Mouse (Mus musculus) midbrain, embryonic 12.5 days (tissue): ENCODE results near the gene Gm10401. TPM values are rescaled to one million over a fixed set of nuclear protein-coding genes. Genes with fewer than 3 reads are reported as not detected.
A peak's percentile ranks its signal among the peaks of the same experiment; 100 is the strongest.

Experiments
- ATAC-seq: fragments of 200-750 bp; cut with Nextera tagmentation; 2 replicates; pipeline ENCODE4 v1.8.0; 2017; ENCODE audit warnings: low read depth, moderate TSS enrichment, moderate library complexity; ENCODE audit not compliant: low FRiP score
- H3K27ac ChIP-seq: fragments of 300-500 bp; sonication (generic); replicated peaks from 2 replicates; pipeline ENCODE4 v1.5.1; 2016; ENCODE audit warnings: mild to moderate bottlenecking
- H3K27me3 ChIP-seq: fragments of 300-500 bp; sonication (generic); 2 replicates; pipeline ENCODE4 v1.6.1; 2016; ENCODE audit warnings: mild to moderate bottlenecking
- H3K36me3 ChIP-seq: fragments of 300-500 bp; sonication (generic); 2 replicates; pipeline ENCODE4 v1.6.1; 2016
- H3K4me1 ChIP-seq: fragments of 300-500 bp; sonication (generic); 2 replicates; pipeline ENCODE4 v1.6.1; 2016
- H3K4me2 ChIP-seq: fragments of 300-500 bp; sonication (generic); replicated peaks from 2 replicates; pipeline ENCODE4 v1.6.1; 2016; ENCODE audit warnings: mild to moderate bottlenecking, moderate library complexity
- H3K4me3 ChIP-seq: fragments of 300-500 bp; sonication (generic); 2 replicates; pipeline ENCODE4 v1.5.1; 2016; ENCODE audit warnings: mild to moderate bottlenecking
- H3K9ac ChIP-seq: fragments of 300-500 bp; sonication (generic); replicated peaks from 2 replicates; pipeline ENCODE4 v1.6.1; 2016; ENCODE audit warnings: mild to moderate bottlenecking, moderate library complexity
- H3K9me3 ChIP-seq: fragments of 300-500 bp; sonication (generic); 2 replicates; pipeline ENCODE4 v1.6.1; 2016; ENCODE audit warnings: mild to moderate bottlenecking
- WGBS: fragments of 180-500 bp; shearing (Covaris S2); methylation state at CpG from one replicate; pipeline ENCODE4 v1.1.7; 2016; 5-methylcytosine and 5-hydroxymethylcytosine counted together
- polyA plus RNA-seq: library from polyadenylated mRNA; unstranded; fragments of >200 nt; fragmentation: Nextera tagmentation; extraction: Ambion mirVana; gene quantifications from 2 replicates; pipeline ENCODE4 v1.2.1, GENCODE M21; 2016

Gene Gm10401
- 25.3 and 31.3 TPM in 2 replicates for polyA plus RNA-seq

GRCm38 (mm10) chr5:115098195-115098594 lies at the start of gene Gm10401:
Gm10401 (minus strand) TSS chr5:115098295.
- H3K4me3 ChIP-seq = no peak within 1 kb of the TSS
- H3K4me1 ChIP-seq = no peaks in the 10 kb centered on the region
- WGBS = 98% methylated on average over 8 of the region's 8 CpGs
- H3K9me3 ChIP-seq = no peaks in the 10 kb centered on the region
- H3K4me2 ChIP-seq = no peak within 1 kb of the TSS
- H3K27ac ChIP-seq = no peak within 1 kb of the TSS
- no peak within 1 kb of the TSS for H3K9ac ChIP-seq
- ATAC-seq = no peak
- H3K36me3 ChIP-seq = peaks cover 59% of the 10 kb centered on the region
- no peaks in the 10 kb centered on the region for H3K27me3 ChIP-seq

- H3K36me3 ChIP-seq = peaks cover 54% of the 10 kb centered on the region
- no peak for ATAC-seq
- WGBS = 93% methylated on average over 3 of the region's 3 CpGs
Observed at GRCm38 (mm10) chr5:115147388-115147787, 49.3 kb upstream of the Gm10401 start.

GRCm38 (mm10) chr5:115146747-115147130 lies 48.6 kb upstream of the Gm10401 start:
- peaks cover 54% of the 10 kb centered on the region for H3K36me3 ChIP-seq
- no peak overlapping the region for H3K9ac ChIP-seq
- H3K27me3 ChIP-seq = no peaks in the 10 kb centered on the region
- no peaks in the 10 kb centered on the region for H3K9me3 ChIP-seq
- 0 out of 2 replicates have a peak, but pooled peaks cover 7% of the 10 kb centered on the region for H3K4me1 ChIP-seq
- ATAC-seq = no peak
- H3K4me2 ChIP-seq = no peak overlapping the region
- no peak overlapping the region for H3K27ac ChIP-seq
- no peak overlapping the region for H3K4me3 ChIP-seq

More at GRCm38 (mm10) chr5:115147388-115147787, 49.3 kb upstream of the Gm10401 start:
- no peaks in the 10 kb centered on the region for H3K9me3 ChIP-seq
- H3K4me2 ChIP-seq = no peak overlapping the region
- H3K4me1 ChIP-seq = 0 out of 2 replicates have a peak, but pooled peaks cover 7% of the 10 kb centered on the region
- no peak overlapping the region for H3K4me3 ChIP-seq
- H3K27me3 ChIP-seq = no peaks in the 10 kb centered on the region
- H3K27ac ChIP-seq = no peak overlapping the region
- no peak overlapping the region for H3K9ac ChIP-seq

GRCm38 (mm10) chr5:115145976-115146746 lies 48.1 kb upstream of the Gm10401 start:
- no peak overlapping the region for H3K27ac ChIP-seq
- 0 out of 2 replicates have a peak, but pooled peaks cover 7% of the 10 kb centered on the region for H3K4me1 ChIP-seq
- 85% methylated on average over 6 of the region's 6 CpGs for WGBS
- no peak overlapping the region for H3K4me2 ChIP-seq
- no peak overlapping the region for H3K9ac ChIP-seq
- H3K36me3 ChIP-seq = peaks cover 54% of the 10 kb centered on the region
- H3K9me3 ChIP-seq = no peaks in the 10 kb centered on the region
- no peaks in the 10 kb centered on the region for H3K27me3 ChIP-seq
- no peak overlapping the region for H3K4me3 ChIP-seq
- ATAC-seq = no peak

GRCm38 (mm10) chr5:115145253-115145968 lies 47.3 kb upstream of the Gm10401 start:
- Histone ChIP-seq H3K36me3 (peaks cover 47% of the 10 kb centered on the region), H3K4me2 (no peak overlapping the region)
- WGBS = 85% methylated on average over 11 of the region's 11 CpGs

GRCm38 (mm10) chr5:115144471-115144870 lies 46.4 kb upstream of the Gm10401 start:
- no peak overlapping the region for H3K4me3 ChIP-seq
- 81% methylated on average over 6 of the region's 6 CpGs for WGBS
- H3K27me3 ChIP-seq = no peaks in the 10 kb centered on the region
- no peak for ATAC-seq
- H3K36me3 ChIP-seq = peaks cover 37% of the 10 kb centered on the region
- 0 out of 2 replicates have a peak, but pooled peaks cover 7% of the 10 kb centered on the region for H3K4me1 ChIP-seq
- H3K4me2 ChIP-seq = no peak overlapping the region
- no peak overlapping the region for H3K9ac ChIP-seq
- no peaks in the 10 kb centered on the region for H3K9me3 ChIP-seq
- H3K27ac ChIP-seq = no peak overlapping the region

More at GRCm38 (mm10) chr5:115145253-115145968, 47.3 kb upstream of the Gm10401 start:
- Histone ChIP-seq H3K9ac (no peak overlapping the region), H3K4me1 (0 out of 2 replicates have a peak, but pooled peaks cover 7% of the 10 kb centered on the region), H3K27ac (no peak overlapping the region), H3K4me3 (no peak overlapping the region), H3K27me3 (no peaks in the 10 kb centered on the region), H3K9me3 (no peaks in the 10 kb centered on the region)
- no peak for ATAC-seq

GRCm38 (mm10) chr5:115143552-115143951 lies 45.5 kb upstream of the Gm10401 start:
- no peak for ATAC-seq
- no peak overlapping the region for H3K9ac ChIP-seq
- H3K36me3 ChIP-seq = peaks cover 30% of the 10 kb centered on the region

GRCm38 (mm10) chr5:115142166-115142697 lies 44.1 kb upstream of the Gm10401 start:
- ATAC-seq = no peak
- H3K9ac ChIP-seq = no peak overlapping the region

More at GRCm38 (mm10) chr5:115143552-115143951, 45.5 kb upstream of the Gm10401 start:
- 85% methylated on average over 10 of the region's 10 CpGs for WGBS
- Histone ChIP-seq H3K4me3 (no peak overlapping the region), H3K27me3 (no peaks in the 10 kb centered on the region), H3K4me2 (no peak overlapping the region), H3K9me3 (no peaks in the 10 kb centered on the region), H3K27ac (no peak overlapping the region), H3K4me1 (0 out of 2 replicates have a peak, but pooled peaks cover 7% of the 10 kb centered on the region)

GRCm38 (mm10) chr5:115140726-115141125 lies 42.6 kb upstream of the Gm10401 start:
- 0 out of 2 replicates have a peak, but pooled peaks cover 9% of the 10 kb centered on the region for H3K27me3 ChIP-seq

More at GRCm38 (mm10) chr5:115142166-115142697, 44.1 kb upstream of the Gm10401 start:
- Histone ChIP-seq H3K4me3 (no peak overlapping the region), H3K36me3 (peaks cover 16% of the 10 kb centered on the region), H3K4me1 (0 out of 2 replicates have a peak, but pooled peaks cover 7% of the 10 kb centered on the region), H3K9me3 (no peaks in the 10 kb centered on the region), H3K27ac (no peak overlapping the region), H3K4me2 (no peak overlapping the region), H3K27me3 (0 out of 2 replicates have a peak, but pooled peaks cover 4% of the 10 kb centered on the region)
- WGBS = 92% methylated on average over 9 of the region's 9 CpGs

GRCm38 (mm10) chr5:115139124-115139523 lies 41.0 kb upstream of the Gm10401 start:
- ATAC-seq = no peak
- Histone ChIP-seq H3K36me3 (no peaks in the 10 kb centered on the region), H3K9ac (no peak overlapping the region), H3K4me2 (no peak overlapping the region), H3K4me1 (peaks cover 8% of the 10 kb centered on the region; the same call in 1 of the 2 replicates), H3K9me3 (no peaks in the 10 kb centered on the region), H3K4me3 (no peak overlapping the region), H3K27me3 (0 out of 2 replicates have a peak, but pooled peaks cover 9% of the 10 kb centered on the region), H3K27ac (no peak overlapping the region)
- 70% methylated on average over 4 of the region's 4 CpGs for WGBS

More at GRCm38 (mm10) chr5:115140726-115141125, 42.6 kb upstream of the Gm10401 start:
- WGBS = 71% methylated on average over 3 of the region's 3 CpGs
- H3K4me3 ChIP-seq = no peak overlapping the region
- peaks cover 1% of the 10 kb centered on the region; the same call in 1 of the 2 replicates for H3K36me3 ChIP-seq
- H3K27ac ChIP-seq = no peak overlapping the region
- H3K9me3 ChIP-seq = no peaks in the 10 kb centered on the region
- no peak overlapping the region for H3K9ac ChIP-seq
- no peak overlapping the region for H3K4me2 ChIP-seq
- ATAC-seq = no peak
- 0 out of 2 replicates have a peak, but pooled peaks cover 7% of the 10 kb centered on the region for H3K4me1 ChIP-seq

GRCm38 (mm10) chr5:115134234-115135165 lies 36.4 kb upstream of the Gm10401 start, which contains the start of gene Unc119b:
Unc119b (minus strand) TSS chr5:115134975.
- H3K36me3 ChIP-seq = peaks cover 9% of the 10 kb centered on the region
- peak; percentile 95 for ATAC-seq
- H3K9me3 ChIP-seq = no peaks in the 10 kb centered on the region
- under 1% methylated on average over 58 of the region's 81 CpGs for WGBS
- H3K27me3 ChIP-seq = 0 out of 2 replicates have a peak, but pooled peaks cover 9% of the 10 kb centered on the region
- peaks cover 19% of the 10 kb centered on the region for H3K4me1 ChIP-seq
- peak within 1 kb of the TSS; percentile 81 for H3K4me2 ChIP-seq
- H3K4me3 ChIP-seq = peak within 1 kb of the TSS; percentile 94
- H3K9ac ChIP-seq = peak within 1 kb of the TSS; percentile 89
- peak within 1 kb of the TSS; percentile 63 for H3K27ac ChIP-seq
